Mouse (Mus musculus) cerebellum, adult 2 months (tissue): ENCODE results near the gene Lcn3.

Experiments
- CTCF ChIP-seq: fragments of 200-500 bp; IDR thresholded peaks from 2 replicates; pipeline ENCODE4 v1.5.1; 2011; ENCODE audit warnings: low read depth, mild to moderate bottlenecking, control low read depth, low read length, moderate library complexity, borderline replicate concordance; ENCODE audit not compliant: insufficient read depth
- POLR2A ChIP-seq: fragments of 200-500 bp; IDR thresholded peaks from 2 replicates; pipeline ENCODE4 v1.6.1; 2011; ENCODE audit warnings: low read length, control low read depth, borderline replicate concordance; ENCODE audit not compliant: insufficient read depth

DNA sequence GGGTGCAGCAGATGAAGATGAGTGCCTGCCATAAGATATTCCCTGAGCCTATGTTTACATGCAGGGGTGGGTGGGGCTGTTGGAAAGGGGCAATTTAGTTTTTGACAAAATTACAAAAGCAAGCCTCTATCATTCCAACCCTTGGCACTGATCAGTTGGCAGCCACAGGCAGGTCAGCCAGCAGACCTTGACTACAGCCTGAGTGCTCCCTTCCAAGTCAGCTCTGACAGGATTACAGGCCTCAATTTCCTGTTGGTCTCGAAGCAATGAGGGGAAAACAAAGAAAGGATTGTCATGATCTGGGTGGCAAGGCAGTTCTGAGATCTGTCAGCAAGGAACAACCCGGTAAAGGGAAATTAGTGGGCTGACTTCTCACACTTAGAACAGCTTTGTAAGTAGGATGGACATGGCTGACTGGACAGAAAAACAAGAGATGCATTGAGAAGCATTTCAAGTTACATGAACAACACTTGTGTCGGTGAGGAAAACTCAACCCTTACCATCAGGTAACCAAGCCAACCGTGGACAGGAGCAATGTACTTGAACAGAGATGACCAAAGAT is 7.2 kb upstream of the Lcn3 start:
- no peak for TF ChIP-seq CTCF
- TF ChIP-seq POLR2A, result no peak
